ENCODE assay signal across 8 mouse cellular contexts in the genomic region with DNA sequence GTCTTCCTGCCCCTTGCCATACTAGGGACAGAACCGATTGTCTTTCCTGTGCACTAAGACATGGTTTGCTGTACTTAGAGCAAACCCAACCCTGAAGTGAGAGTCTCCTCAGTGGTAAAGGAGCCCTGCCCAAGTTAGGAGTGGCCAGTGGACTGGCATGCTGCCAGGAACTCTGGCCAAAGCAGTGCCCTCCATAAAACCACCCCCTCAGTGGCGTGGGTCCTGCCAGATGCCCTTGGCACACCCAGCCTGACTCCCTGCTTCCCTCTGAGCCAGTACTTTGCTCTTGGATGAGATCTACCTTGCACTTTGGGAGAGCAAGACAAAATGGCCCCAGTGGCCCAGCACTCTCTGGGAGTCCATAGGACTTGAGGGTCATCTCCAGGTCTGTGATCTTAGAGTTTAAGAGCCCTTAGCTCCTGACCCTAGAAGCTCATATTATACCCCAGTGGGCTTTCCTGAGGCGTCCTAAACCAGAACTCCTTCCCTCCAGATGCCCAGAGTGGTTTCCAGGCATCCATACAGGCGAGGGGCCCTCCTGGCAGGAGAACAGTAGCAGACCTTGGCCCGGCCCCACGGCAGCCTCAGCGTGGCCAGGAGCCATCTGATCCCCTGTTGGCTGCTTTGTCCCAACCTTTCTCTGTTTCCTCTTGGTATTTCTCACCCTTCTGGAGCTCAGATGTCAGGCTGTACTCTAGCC. TPM values are rescaled to one million over a fixed set of nuclear protein-coding genes. Genes with fewer than 3 reads are reported as not detected.
A peak's percentile ranks its signal among the peaks of the same experiment; 100 is the strongest.
DNase-seq lines count a peak whose midpoint lies in the region; ATAC-seq lines count a peak whose summit lies in the region.
"Had no signal": no experiment of that assay in that cellular context is flagged by ENCODE, and none has a peak within 500 bp of the region (broad histone marks: within the 10 kb centered on the region; RNA-seq: fewer than 3 reads in every experiment).

No protein-coding gene starts in this region.

- DNase-seq in ovary, adult 18-20 months (ENCODE audit: low spot score): peak; percentile 76
- no peak for DNase-seq in ovary, postnatal 10 days (ENCODE audit: low spot score)
- DNase-seq in cerebellum, postnatal 10 days: peak; percentile 74 to 87
- peak; percentile 60 for DNase-seq in heart, postnatal 4 days
- peak; percentile 75 to 83 for DNase-seq in lung, adult 18-20 months
- DNase-seq in embryo, embryonic 9.5 days (ENCODE audit: extremely low spot score): no peak

- no peak for ATAC-seq in granulocyte monocyte progenitor cell, adult 5-6 weeks (replicated peaks; ENCODE audit: poor library complexity, severe bottlenecking)

RNA-seq across cellular contexts. Expression of a gene that starts 13.8 kb away (rescaled TPM):
- total RNA-seq in heart, postnatal 4 days (2021): not detected
- not detected in 2 replicates for total RNA-seq in granulocyte monocyte progenitor cell, adult 5-6 weeks (2014; fragmentation: Nextera tagmentation)
- total RNA-seq in granulocyte monocyte progenitor cell, adult 5-6 weeks (2017): not detected in 2 replicates
- total RNA-seq: heart, postnatal 36 days had no signal

RNA-seq across cellular contexts. Expression of a gene that starts 51.1 kb away (rescaled TPM):
- total RNA-seq in heart, postnatal 4 days (2021): not detected
- 0.15 TPM in 1 of 2 replicates, not detected in the other for total RNA-seq in granulocyte monocyte progenitor cell, adult 5-6 weeks (2014; fragmentation: Nextera tagmentation)
- total RNA-seq in granulocyte monocyte progenitor cell, adult 5-6 weeks (2017): not detected in 2 replicates

RNA-seq across cellular contexts. Expression of a gene that starts 59.5 kb away (rescaled TPM):
- 1 to 10 TPM; 5.1 to 5.8 TPM for total RNA-seq in heart, postnatal 4 days (2021)
- total RNA-seq in granulocyte monocyte progenitor cell, adult 5-6 weeks (2014; fragmentation: Nextera tagmentation): not detected in 2 replicates
- total RNA-seq in granulocyte monocyte progenitor cell, adult 5-6 weeks (2017): 1.5 TPM in 1 of 2 replicates, not detected in the other

Comparison
In these comparisons a context has a peak if more than half of its experiments do, and no peak if none do; other contexts are left out.
1. DNase-seq: peak in ovary, adult 18-20 months (single experiment), cerebellum, postnatal 10 days (2 of 2), heart, postnatal 4 days (single experiment) and lung, adult 18-20 months (2 of 2); none in ovary, postnatal 10 days (single experiment) and embryo, embryonic 9.5 days (single experiment).